Mouse (Mus musculus) C2C12 (cell line): ENCODE results near the gene Mylk3. TPM values are rescaled to one million over a fixed set of nuclear protein-coding genes. Genes with fewer than 3 reads are reported as not detected.

ENCODE experiments used
- H3K27me3 ChIP-seq: one replicate; pipeline ENCODE4 v1.6.1; 2011; ENCODE audit not compliant: control insufficient read depth, insufficient read depth, insufficient read length
- H3K36me3 ChIP-seq: one replicate; pipeline ENCODE4 v1.6.1; 2011; ENCODE audit not compliant: control insufficient read depth, insufficient read depth
- H3K4me3 ChIP-seq: one replicate; pipeline ENCODE4 v1.5.1; 2011; ENCODE audit warnings: mild to moderate bottlenecking, control low read depth; ENCODE audit not compliant: poor library complexity, insufficient read depth, severe bottlenecking
- H3K79me2 ChIP-seq: one replicate; pipeline ENCODE4 v1.6.1; 2011; ENCODE audit not compliant: control insufficient read depth, insufficient read depth
- H3K79me3 ChIP-seq: one replicate; pipeline ENCODE4 v1.6.1; 2011; ENCODE audit warnings: low read depth, control low read depth
- H3ac ChIP-seq: one replicate; pipeline ENCODE3; 2011; ENCODE audit warnings: low read depth; ENCODE audit not compliant: control insufficient read depth, insufficient read length
- CEBPB ChIP-seq: IDR thresholded peaks from one replicate; pipeline ENCODE4 v1.6.1; 2011; ENCODE audit warnings: low read depth, mild to moderate bottlenecking, control low read depth, moderate library complexity
- CTCF ChIP-seq: IDR thresholded peaks from one replicate; pipeline ENCODE4 v1.5.1; 2011; ENCODE audit not compliant: control insufficient read depth, insufficient read depth, insufficient read length
- FOSL1 ChIP-seq: IDR thresholded peaks from one replicate; pipeline ENCODE4 v1.8.0; 2011; ENCODE audit warnings: mild to moderate bottlenecking, low read length; ENCODE audit not compliant: poor library complexity, insufficient read depth, severe bottlenecking
- MAX ChIP-seq: IDR thresholded peaks from one replicate; pipeline ENCODE4 v1.6.1; 2011; ENCODE audit warnings: mild to moderate bottlenecking, control low read depth
- MYOD1 ChIP-seq: IDR thresholded peaks from one replicate; pipeline ENCODE4 v1.6.1; 2011; ENCODE audit warnings: low read depth; ENCODE audit not compliant: control insufficient read depth, insufficient read length
- MYOG ChIP-seq: IDR thresholded peaks from one replicate; pipeline ENCODE4 v1.6.1; 2011; ENCODE audit not compliant: control insufficient read depth, insufficient read length; ENCODE audit errors: extremely low read depth
- USF1 ChIP-seq: IDR thresholded peaks from one replicate; pipeline ENCODE4 v1.6.1; 2011; ENCODE audit warnings: low read depth, mild to moderate bottlenecking, control low read depth, moderate library complexity
- polyA plus RNA-seq: library from polyadenylated mRNA; unstranded; fragments of >200 nt; fragmentation: generic; extraction: Trizol; gene quantifications from one replicate; pipeline ENCODE4 v1.2.1, GENCODE M21; 2012; ENCODE audit warnings: missing spikeins

Gene Mylk3
- polyA plus RNA-seq, 1 experiment = not detected

DNA sequence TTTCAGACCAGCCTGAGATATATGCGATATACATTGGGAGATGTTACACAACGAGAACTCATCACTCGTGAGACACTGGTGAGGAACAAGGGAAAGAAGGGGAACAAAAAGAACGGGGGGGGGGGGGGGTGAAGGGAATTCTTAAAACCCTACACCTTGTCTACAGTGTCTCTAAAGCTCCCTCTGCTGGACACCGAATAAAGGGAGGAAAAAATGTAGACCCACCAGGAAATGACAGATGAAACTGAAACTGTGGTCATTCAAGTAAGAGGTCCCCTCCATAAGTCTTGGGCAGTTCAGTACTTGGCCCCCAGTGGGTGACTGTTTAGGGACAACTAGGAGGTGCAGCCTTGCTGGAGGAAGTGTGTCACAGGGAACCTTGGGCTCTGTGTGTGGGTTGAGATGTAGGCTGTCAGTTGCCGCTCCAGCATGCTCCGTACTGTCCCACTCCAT lies 21.9 kb upstream of the Mylk3 start:
- no peak for TF ChIP-seq MYOG
- no peak for TF ChIP-seq MAX
- TF ChIP-seq CEBPB = no peak
- no peak for TF ChIP-seq MYOD1
- TF ChIP-seq FOSL1 = no peak
- TF ChIP-seq CTCF = no peak
- TF ChIP-seq USF1 = no peak
- H3K79me3 ChIP-seq = no peaks in the 10 kb centered on the region
- no peak overlapping the region for H3ac ChIP-seq
- peaks cover 24% of the 10 kb centered on the region for H3K36me3 ChIP-seq
- peaks cover 2% of the 10 kb centered on the region for H3K79me2 ChIP-seq
- H3K4me3 ChIP-seq = no peak overlapping the region
- H3K27me3 ChIP-seq = no peaks in the 10 kb centered on the region

GRCm38 (mm10) chr8:85405961-85406360 lies 19.8 kb upstream of the Mylk3 start:
- no peaks in the 10 kb centered on the region for H3K79me3 ChIP-seq
- H3K36me3 ChIP-seq = peaks cover 14% of the 10 kb centered on the region

DNA sequence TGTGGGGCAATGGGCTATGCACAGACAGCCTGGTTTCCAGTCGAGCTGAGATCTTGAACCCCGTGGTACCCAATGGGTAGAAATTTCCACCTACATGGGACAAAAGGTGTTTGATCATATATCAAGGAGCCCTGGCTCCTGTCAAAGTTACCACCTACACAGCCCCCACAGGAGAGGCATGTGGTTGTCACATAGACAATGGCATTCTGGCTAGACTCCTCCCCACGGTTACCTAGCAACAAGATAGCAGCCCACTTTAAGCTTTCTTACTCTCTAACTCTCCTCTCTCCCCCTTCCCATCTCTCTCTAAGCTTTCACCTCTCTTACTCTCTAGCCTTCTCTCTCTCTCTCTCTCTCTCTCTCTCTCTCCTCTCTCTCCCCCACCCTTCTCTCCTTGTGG lies 19.3 kb upstream of the Mylk3 start:
- H3K4me3 ChIP-seq = no peak overlapping the region
- H3K36me3 ChIP-seq = peaks cover 12% of the 10 kb centered on the region
- H3ac ChIP-seq = no peak overlapping the region
- no peaks in the 10 kb centered on the region for H3K79me2 ChIP-seq
- TF ChIP-seq MYOG (no peak), CTCF (no peak), FOSL1 (no peak), USF1 (no peak), MAX (no peak), MYOD1 (no peak), CEBPB (no peak)
- H3K79me3 ChIP-seq = no peaks in the 10 kb centered on the region
- H3K27me3 ChIP-seq = no peaks in the 10 kb centered on the region

More at GRCm38 (mm10) chr8:85405961-85406360, 19.8 kb upstream of the Mylk3 start:
- Histone ChIP-seq H3K27me3 (no peaks in the 10 kb centered on the region), H3K79me2 (no peaks in the 10 kb centered on the region), H3K4me3 (no peak overlapping the region), H3ac (no peak overlapping the region)
- TF ChIP-seq MYOG = no peak
- TF ChIP-seq CEBPB = no peak
- TF ChIP-seq MYOD1 = no peak
- TF ChIP-seq FOSL1 = no peak
- no peak for TF ChIP-seq CTCF
- TF ChIP-seq MAX = no peak
- no peak for TF ChIP-seq USF1

- no peaks in the 10 kb centered on the region for H3K79me2 ChIP-seq
- H3K4me3 ChIP-seq = no peak overlapping the region
- TF ChIP-seq CTCF (no peak), FOSL1 (no peak), MAX (no peak), MYOG (no peak), MYOD1 (no peak), CEBPB (no peak), USF1 (no peak)
- H3K36me3 ChIP-seq = no peaks in the 10 kb centered on the region
- no peak overlapping the region for H3ac ChIP-seq
- H3K27me3 ChIP-seq = no peaks in the 10 kb centered on the region
- no peaks in the 10 kb centered on the region for H3K79me3 ChIP-seq
These were observed 12.4 kb upstream of the Mylk3 start for GRCm38 (mm10) chr8:85398548-85398947.

- H3K79me3 ChIP-seq = no peaks in the 10 kb centered on the region
- H3K79me2 ChIP-seq = no peaks in the 10 kb centered on the region
These were observed 11.4 kb upstream of the Mylk3 start for GRCm38 (mm10) chr8:85397508-85397907.

GRCm38 (mm10) chr8:85396432-85397079 lies 10.4 kb upstream of the Mylk3 start:
- H3K27me3 ChIP-seq = no peaks in the 10 kb centered on the region
- TF ChIP-seq USF1 = no peak
- no peak for TF ChIP-seq FOSL1
- no peak for TF ChIP-seq MYOG
- no peak for TF ChIP-seq MAX
- TF ChIP-seq MYOD1 = no peak
- no peak for TF ChIP-seq CTCF
- TF ChIP-seq CEBPB = no peak
- no peak overlapping the region for H3K4me3 ChIP-seq
- H3K79me2 ChIP-seq = no peaks in the 10 kb centered on the region
- H3K79me3 ChIP-seq = no peaks in the 10 kb centered on the region
- no peaks in the 10 kb centered on the region for H3K36me3 ChIP-seq
- no peak overlapping the region for H3ac ChIP-seq

More at GRCm38 (mm10) chr8:85397508-85397907, 11.4 kb upstream of the Mylk3 start:
- Histone ChIP-seq H3K36me3 (no peaks in the 10 kb centered on the region), H3K27me3 (no peaks in the 10 kb centered on the region), H3K4me3 (no peak overlapping the region), H3ac (no peak overlapping the region)
- no peak for TF ChIP-seq USF1
- peak; percentile 14 for TF ChIP-seq CTCF
